Mouse (Mus musculus) CH12.LX (cell line): ENCODE data around the gene Pon1.

Experiments used
- CTCF ChIP-seq, 2 experiments: IDR thresholded peaks in 1 of 2; conservative IDR thresholded peaks in 1 of 2; 2 replicates each; pipeline ENCODE4 v1.5.1; 2011 to 2012; ENCODE audit warnings: low read depth in 2 of 2, low read length in 2 of 2, improper control_type of control experiment in 1 of 2, inconsistent platforms in 1 of 2, mild to moderate bottlenecking in 1 of 2, moderate library complexity in 1 of 2
- MAFK ChIP-seq: IDR thresholded peaks from 2 replicates; pipeline ENCODE4 v1.6.1; 2011; ENCODE audit warnings: low read length, improper control_type of control experiment; ENCODE audit not compliant: insufficient replicate concordance
- TCF12 ChIP-seq: IDR thresholded peaks from 2 replicates; pipeline ENCODE4 v1.6.1; 2014; ENCODE audit warnings: low read depth, mild to moderate bottlenecking, inconsistent platforms, low read length, improper control_type of control experiment

GRCm38 (mm10) chr6:5236843-5237371 lies 43.2 kb upstream of the Pon1 start:
- TF ChIP-seq CTCF (conservative IDR thresholded peaks at IDR 0.05 in 1 of 2, IDR thresholded peaks at IDR 0.05 in 1 of 2; ENCODE audit: low read depth in 2 of 2, low read length in 2 of 2) = no peak
- TF ChIP-seq MAFK = no peak
- TF ChIP-seq TCF12 = no peak
